Mouse (Mus musculus) erythroblast, embryonic 14.5 days (primary cell): ENCODE results near the gene Wdr45.

Source experiments
- GATA1 ChIP-seq: IDR thresholded peaks from 2 replicates; pipeline ENCODE4 v1.6.1; 2012; ENCODE audit warnings: low read length, inconsistent platforms, mixed read lengths
- TAL1 ChIP-seq: IDR thresholded peaks from 3 replicates; pipeline ENCODE4 v1.6.1; 2012; ENCODE audit warnings: low read length, inconsistent platforms, mixed read lengths

DNA sequence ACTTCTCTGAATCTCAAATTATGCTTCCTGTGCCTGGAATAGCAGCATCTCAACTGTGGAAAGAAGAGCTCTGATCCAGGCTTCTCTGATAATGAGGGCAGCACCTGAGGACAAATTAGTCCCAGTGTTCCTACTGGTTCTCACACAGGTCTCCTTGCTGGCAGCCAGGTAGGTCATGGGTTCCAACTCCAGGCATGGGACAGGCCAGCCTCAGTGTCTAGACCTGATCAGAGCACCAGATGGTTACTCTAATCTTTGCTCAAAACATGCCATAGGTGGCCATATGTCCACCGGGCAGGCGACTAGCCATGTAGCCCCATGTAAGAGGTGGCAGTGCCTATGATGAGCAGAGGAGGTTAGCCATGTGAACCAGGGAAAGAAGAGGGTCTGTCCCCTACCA lies 25.8 kb upstream of the Wdr45 start:
- TF ChIP-seq GATA1 (no peak), TAL1 (no peak)
